Mouse (Mus musculus) adipocyte (in vitro differentiated cells): ENCODE measurements around the gene Nf1.

Experiments used
- DNase-seq: peaks from one replicate; pipeline ENCODE4 v3.0.0-alpha.2; 2016; ENCODE audit warnings: low spot score

Gene Nf1

GRCm38 (mm10) chr11:79329585-79329984 is 9.9 kb upstream of the Nf1 start:
- DNase-seq, result no peak

GRCm38 (mm10) chr11:79335077-79335476 is 4.4 kb upstream of the Nf1 start:
- no peak for DNase-seq

GRCm38 (mm10) chr11:79336722-79337267 is 2.7 kb upstream of the Nf1 start:
- DNase-seq, result peak; percentile 21

GRCm38 (mm10) chr11:79338621-79339020 is 872 bp upstream of the Nf1 start:
- no peak for DNase-seq

GRCm38 (mm10) chr11:79339808-79340781 is 602 bp downstream of the Nf1 start:
- peak; percentile 22 for DNase-seq

GRCm38 (mm10) chr11:79356995-79357394 is 17.5 kb downstream of the Nf1 start:
- DNase-seq, result no peak

GRCm38 (mm10) chr11:79357397-79357796 is 17.9 kb downstream of the Nf1 start:
- DNase-seq, result no peak

- no peak for DNase-seq
Measured at GRCm38 (mm10) chr11:79364956-79365355, 25.5 kb downstream of the Nf1 start.

GRCm38 (mm10) chr11:79366284-79366683 is 26.8 kb downstream of the Nf1 start:
- no peak for DNase-seq

- DNase-seq, result no peak
Measured at GRCm38 (mm10) chr11:79373031-79373430, 33.5 kb downstream of the Nf1 start.

GRCm38 (mm10) chr11:79398336-79398735 is 58.8 kb downstream of the Nf1 start:
- peak; percentile 93 for DNase-seq

GRCm38 (mm10) chr11:79403625-79404319 is 64.3 kb downstream of the Nf1 start:
- no peak for DNase-seq

GRCm38 (mm10) chr11:79413761-79414513 is 74.4 kb downstream of the Nf1 start:
- no peak for DNase-seq

- no peak for DNase-seq
Measured at GRCm38 (mm10) chr11:79422496-79422895, 83.0 kb downstream of the Nf1 start.

- DNase-seq, result no peak
Measured at GRCm38 (mm10) chr11:79426571-79426970, 87.1 kb downstream of the Nf1 start.

GRCm38 (mm10) chr11:79427638-79428037 is 88.1 kb downstream of the Nf1 start:
- DNase-seq, result peak; percentile 51

GRCm38 (mm10) chr11:79435252-79435651 is 95.8 kb downstream of the Nf1 start:
- DNase-seq, result no peak

GRCm38 (mm10) chr11:79448361-79448760 is 108.9 kb downstream of the Nf1 start:
- DNase-seq, result no peak

- no peak for DNase-seq
Measured at GRCm38 (mm10) chr11:79452966-79453365, 113.5 kb downstream of the Nf1 start.

- DNase-seq, result no peak
Measured at GRCm38 (mm10) chr11:79457928-79458327, 118.4 kb downstream of the Nf1 start.

GRCm38 (mm10) chr11:79459846-79460245 is 120.4 kb downstream of the Nf1 start:
- no peak for DNase-seq
